Mouse (Mus musculus): ENCODE data around the gene Cnot2. TPM values are rescaled to one million over a fixed set of nuclear protein-coding genes. Genes with fewer than 3 reads are reported as not detected.

Cnot2 gene
- total RNA-seq, 1 experiment from 2014 or later = 142 TPM

DNA sequence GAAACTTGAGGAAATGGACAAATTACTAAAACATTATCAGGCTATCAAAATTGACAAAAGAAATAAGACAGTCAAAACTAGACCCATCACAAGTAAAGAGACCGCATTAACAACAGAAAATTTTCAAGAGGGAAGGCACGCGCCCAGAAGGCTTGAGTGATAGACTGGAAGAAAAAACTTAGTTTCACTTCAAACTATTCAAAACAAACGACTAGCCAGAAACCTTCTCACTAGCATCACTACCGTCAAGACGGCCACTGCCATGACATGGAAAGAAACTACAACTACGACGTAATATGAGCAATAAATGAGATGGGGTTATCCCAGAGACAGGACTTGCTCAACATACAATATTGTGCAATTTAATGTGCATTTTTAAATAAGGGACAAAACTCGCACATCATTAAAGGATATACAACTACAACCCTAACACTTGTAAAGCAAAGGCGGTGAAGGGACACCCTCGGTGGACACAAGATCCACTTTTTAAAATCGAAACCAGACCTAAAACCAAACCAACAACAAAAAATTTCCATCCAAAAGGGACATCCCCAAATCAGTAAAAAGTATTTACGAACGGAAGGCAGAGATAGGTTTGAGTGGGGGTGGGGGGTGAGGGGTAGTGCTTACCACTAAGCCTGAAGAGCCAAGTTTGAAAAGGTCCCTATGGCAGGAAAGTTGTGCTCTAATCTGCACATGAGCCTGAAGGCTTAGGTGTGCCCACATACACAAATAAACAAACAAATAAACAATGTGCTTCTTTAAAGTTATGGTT, 16.3 kb downstream of the Cnot2 start:
- no peak for ATAC-seq (replicated peaks; ENCODE audit: low read depth, poor library complexity, severe bottlenecking)

DNA sequence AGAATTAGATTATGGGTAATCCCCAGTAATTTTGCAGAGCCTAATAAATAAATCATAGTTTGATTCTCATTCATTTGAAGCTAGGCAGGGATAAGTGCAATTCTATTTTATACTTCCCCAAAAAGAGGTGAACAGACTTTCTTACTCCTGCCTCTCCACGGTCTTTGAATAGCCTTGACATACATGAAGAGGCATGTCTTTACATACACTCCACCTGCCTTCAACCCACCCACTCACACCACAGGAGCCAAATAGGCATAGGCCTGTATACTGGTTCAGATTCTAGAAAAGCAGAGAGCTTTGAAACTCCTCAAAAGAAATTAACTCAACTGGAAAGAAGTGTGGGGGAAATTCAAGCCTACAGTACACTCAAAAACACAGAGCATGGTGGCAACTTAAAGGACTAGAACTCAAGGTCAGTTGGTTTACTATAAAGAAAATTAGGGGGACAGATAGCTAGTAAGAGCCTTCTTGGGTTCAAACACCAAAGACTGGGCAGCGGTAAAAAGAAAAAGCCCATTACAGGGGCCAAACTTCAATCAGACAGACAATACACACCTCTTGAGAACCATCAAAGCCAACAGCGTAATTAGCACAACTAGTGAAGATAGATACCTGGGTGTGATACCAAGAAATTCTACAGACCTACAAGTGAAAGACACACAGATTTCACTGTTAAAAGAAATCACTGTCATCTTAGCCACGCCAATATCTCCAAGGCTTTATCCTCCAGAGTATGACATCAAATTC, 18.4 kb downstream of the Cnot2 start:
- peak; percentile 39; the same call in 1 of the 2 replicates for ATAC-seq (replicated peaks; ENCODE audit: low read depth, poor library complexity, severe bottlenecking)

DNA sequence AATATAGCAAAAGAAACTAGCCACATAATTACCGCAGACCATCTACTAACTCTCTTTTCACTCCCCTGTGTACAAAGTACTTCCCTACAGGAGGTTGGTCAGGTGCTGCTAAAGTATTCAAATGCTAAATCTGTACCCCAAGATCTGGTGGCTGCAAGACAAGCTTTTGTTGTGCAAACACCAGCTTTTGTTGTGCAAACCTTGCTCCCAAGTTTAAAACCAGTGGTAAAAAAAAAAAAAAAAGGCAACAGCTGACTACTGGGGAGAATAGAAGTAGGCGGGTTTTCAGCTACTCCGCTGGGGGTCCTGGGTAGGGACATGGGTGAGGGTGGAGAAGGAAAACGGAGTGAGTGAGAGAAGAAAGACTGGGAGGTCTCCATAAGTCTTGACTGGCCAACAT, 19.1 kb downstream of the Cnot2 start:
- 0 out of 2 replicates have a peak, but pooled peaks have one; percentile 22 for ATAC-seq (replicated peaks; ENCODE audit: low read depth, poor library complexity, severe bottlenecking)

DNA sequence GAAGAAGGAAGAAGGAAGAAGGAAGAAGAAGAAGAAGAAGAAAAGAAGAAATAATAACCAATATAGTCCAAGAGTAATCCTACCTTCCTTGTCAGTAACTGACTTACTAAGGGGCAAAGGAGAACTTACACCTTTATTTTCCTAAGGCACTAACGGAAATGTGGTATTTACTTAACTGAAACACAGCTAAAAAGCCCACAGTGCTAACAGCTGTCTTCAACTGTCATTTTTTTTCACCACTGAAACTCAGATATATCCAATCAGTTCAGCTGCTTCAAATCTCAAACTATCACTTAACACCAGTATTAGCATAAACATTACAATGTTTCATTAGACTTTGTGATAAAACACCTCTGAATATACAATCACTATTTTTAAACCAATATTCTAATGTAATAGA, 22.1 kb downstream of the Cnot2 start:
- 0 out of 2 replicates have a peak, but pooled peaks have one; percentile 23 for ATAC-seq (replicated peaks; ENCODE audit: low read depth, poor library complexity, severe bottlenecking)

DNA sequence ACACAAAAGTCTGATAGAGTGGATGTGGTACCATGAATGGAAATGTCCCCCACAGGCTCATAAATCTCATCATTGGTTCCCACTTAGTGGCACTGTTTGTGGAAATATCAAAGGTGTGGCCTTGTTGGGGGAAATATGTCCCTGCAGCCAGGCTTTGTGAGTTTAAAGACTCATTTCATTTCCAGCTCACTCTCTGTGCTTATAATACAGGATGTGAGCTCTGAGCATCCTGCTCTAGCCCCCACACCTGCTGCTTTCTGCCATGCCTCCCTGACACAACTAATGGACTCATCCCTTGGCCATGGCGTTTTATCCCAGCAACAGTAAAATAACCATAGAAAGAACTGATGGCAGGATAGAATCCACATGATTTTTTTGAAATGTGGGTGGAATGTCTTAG, 24.1 kb downstream of the Cnot2 start:
- ATAC-seq (replicated peaks; ENCODE audit: low read depth, poor library complexity, severe bottlenecking) = no peak

DNA sequence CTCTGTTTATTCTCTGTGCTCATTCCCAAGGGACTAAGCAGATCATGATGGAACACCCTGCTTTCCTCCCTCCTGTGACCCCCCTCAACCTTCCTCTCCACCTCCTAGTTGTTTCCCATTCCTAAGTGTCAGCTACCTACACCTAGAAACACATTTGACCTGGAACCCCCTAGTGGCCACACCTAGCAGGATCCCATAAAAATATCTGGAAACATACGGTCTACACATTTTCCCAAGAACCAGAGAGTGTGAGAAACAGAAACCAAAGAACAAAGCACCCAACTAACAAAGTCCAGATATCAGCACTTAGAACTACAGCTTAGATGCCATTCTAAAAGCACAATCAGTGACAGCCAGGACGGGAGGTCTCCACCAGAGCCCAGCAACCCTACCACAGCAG, 26.9 kb downstream of the Cnot2 start:
- ATAC-seq (replicated peaks; ENCODE audit: low read depth, poor library complexity, severe bottlenecking) = peak; percentile 32; the same call in 1 of the 2 replicates

DNA sequence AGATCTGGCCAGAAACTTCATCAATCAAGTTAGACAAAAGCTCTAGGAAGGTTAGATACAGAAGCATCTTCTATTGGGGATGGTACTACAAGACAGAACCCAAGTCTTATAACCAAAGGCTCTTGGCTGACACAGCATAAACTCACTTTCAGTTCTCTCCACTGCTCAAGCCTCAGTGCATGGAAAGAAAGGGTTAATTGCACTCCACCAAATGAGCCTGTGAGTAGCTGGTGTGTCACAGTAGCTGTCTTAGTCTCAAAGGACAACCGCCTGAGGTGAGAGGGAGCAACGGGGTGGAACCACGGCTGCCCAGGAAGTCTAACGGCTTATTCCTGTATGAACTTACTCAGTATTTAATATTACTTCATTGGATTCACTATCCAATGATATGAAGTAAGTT, 33.4 kb downstream of the Cnot2 start:
- ATAC-seq (replicated peaks; ENCODE audit: low read depth, poor library complexity, severe bottlenecking) = 0 out of 2 replicates have a peak, but pooled peaks have one; percentile 22

DNA sequence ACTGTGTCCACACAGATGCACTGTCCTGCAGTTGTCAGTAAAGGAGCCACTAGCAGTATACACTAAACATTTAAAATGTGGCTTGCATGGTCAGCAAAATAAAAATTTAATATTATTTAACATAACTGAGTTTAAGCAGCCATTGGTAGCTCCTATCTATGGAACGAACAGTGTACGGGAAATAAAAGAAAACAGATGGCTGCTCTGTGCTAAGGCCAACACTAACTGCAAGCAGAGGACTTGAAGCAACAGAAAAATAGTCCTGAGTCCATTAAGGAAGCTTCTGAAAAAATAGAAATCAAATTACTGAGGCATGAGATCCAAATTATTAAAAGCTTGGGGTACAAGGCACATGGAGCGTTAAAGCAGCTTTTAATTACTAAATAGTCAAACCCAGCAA, 35.1 kb downstream of the Cnot2 start:
- no peak for ATAC-seq (replicated peaks; ENCODE audit: low read depth, poor library complexity, severe bottlenecking)

DNA sequence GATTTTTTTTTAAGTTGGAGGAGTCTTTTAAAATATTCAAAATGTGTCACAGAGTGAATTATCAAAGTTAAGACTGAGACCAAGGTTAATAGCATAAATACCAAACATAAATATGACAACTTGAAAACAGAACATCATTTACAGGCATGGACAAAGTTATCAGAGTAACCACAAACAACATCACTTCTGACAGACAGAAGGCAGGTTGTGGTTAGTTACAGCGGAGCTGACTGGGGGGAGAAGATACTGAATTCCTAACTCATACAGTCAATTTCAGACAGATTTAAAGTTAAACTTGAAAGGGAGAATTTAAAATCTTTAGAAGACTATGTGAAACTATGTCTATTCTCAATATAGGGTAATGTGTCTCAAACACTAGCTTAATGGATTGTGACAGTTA, 38.2 kb downstream of the Cnot2 start:
- no peak; the same call in 1 of the 2 replicates for ATAC-seq (replicated peaks; ENCODE audit: low read depth, poor library complexity, severe bottlenecking)

DNA sequence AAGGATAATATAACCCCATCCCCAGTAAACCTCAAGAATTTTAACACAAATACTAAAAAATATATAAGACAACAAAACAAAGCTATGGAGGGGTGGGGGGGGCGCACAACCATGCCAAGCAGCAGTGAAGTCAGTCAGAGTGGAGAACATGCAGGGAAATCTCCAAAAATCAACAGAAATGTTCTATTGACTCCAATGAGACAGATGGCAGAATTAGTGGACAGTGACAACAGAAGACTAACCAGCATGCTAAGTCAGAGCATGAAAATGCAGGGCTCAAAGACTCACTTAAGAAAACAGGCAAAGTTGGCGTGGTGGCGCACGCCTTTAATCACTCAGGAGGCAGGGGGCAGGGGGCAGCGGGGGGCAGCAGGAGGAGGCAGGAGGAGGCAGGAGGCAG, 40.6 kb downstream of the Cnot2 start:
- ATAC-seq (replicated peaks; ENCODE audit: low read depth, poor library complexity, severe bottlenecking) = no peak

DNA sequence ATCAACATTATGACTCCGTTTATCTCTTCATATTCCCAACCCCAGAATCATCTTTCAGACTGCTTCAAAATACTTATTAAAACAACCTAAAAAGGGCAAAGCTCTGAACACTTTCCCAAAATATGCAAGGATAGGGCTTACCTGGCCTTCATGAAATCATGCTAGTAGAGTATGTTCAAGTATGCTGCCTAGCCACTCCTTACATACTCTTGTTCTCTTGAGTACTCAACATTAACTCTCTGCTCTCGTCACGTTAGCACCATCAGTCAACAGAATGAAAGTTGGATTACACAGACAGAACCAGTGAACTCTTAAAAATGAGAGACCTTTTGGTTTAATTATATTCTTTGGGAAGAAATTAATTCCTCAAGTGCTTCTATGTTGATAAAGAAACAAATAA, 43.8 kb downstream of the Cnot2 start:
- ATAC-seq (replicated peaks; ENCODE audit: low read depth, poor library complexity, severe bottlenecking) = no peak

DNA sequence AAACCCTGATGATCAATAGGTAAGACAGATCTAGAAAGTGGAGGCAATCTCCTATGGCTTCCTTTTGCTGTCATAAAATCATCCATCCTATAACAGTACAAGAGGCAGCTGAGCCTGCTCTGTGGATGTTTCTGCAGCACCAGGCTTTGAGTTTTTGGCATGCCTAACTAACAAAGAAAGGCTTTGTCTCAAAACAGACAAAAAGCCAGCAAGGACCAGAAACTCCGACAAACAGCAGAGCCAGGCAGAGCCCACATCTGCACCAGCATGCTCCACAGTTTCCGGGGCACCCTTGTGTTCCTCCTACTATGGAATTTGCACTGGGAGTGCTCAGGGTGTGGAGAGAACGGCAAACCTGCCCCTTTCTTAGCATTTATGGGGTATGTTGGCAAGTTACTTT, 47.0 kb downstream of the Cnot2 start:
- ATAC-seq (replicated peaks; ENCODE audit: low read depth, poor library complexity, severe bottlenecking) = no peak

DNA sequence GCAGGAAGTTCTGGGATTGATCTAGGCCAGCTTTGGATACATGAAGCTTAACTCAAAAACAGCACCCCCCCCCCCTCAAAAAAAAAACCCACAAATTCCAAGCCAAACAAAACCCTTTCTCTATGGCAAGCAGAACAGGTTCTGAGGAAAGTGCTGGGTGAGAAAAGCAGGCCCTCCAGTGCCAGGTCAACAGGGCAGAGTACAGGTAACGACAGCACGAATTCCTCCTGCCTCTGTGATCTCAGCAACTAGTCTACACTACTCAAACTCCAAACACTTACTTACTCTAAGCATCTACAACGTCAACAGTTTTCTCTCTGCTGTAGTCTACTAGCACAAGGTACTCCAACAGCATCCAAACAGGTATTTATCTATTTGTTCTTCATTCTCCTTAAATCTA, 48.8 kb downstream of the Cnot2 start:
- no peak for ATAC-seq (replicated peaks; ENCODE audit: low read depth, poor library complexity, severe bottlenecking)

DNA sequence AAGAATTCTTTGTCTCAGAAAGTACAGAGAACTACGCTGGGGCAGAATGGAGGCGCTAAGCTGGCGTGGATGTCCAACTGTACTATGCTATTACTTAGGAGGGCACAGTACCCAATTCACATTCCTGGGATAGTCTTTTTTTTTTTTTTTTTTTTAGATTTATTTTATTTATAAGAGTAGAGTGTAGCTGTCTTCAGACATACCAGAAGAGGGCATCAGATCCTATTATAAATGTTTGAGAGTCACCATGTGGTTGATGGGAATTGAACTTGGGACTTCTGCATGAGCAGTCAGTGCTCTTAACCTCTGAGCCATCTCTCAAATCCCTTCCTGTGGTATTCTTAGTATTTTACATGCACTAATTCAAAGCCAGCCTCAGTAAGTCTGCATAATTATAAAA, 50.2 kb downstream of the Cnot2 start:
- ATAC-seq (replicated peaks; ENCODE audit: low read depth, poor library complexity, severe bottlenecking) = no peak

DNA sequence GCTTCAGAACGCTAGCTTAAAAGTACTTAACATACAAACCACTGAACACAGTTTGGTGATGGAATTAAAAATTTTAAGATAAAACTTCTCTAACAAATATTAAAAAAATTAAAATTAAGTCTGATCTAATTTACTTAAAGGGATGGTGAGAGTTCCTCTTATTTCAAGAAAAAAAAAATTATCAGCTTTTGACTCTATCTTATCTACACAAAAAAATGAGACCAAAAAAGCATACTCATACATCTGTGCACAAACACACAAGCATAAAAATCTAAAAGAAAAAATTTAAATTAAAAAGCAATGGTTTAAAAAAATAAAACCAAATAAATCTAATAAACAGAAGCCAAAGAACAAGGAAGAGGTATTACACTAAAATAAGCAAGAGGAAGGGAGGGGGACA, 61.7 kb downstream of the Cnot2 start:
- no peak for ATAC-seq (replicated peaks; ENCODE audit: low read depth, poor library complexity, severe bottlenecking)

DNA sequence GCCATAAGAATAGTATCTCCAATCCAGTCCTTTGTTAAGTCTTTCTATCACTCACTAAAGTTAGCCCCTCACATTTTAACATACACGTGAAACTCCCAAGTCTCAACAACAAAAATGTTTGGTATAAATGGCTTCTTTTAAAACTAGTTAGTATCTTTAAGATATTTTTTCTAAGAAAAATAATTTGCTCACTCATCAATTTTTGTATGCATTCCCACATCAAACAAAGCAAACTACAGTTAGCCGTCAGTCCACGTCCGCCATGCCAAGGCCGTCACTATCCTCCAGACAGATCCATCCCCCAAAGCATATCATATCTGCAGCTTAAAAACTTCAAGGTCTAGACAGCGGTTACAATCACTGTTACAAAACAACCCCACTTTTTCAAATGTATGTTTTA, 65.7 kb downstream of the Cnot2 start:
- no peak for ATAC-seq (replicated peaks; ENCODE audit: low read depth, poor library complexity, severe bottlenecking)

DNA sequence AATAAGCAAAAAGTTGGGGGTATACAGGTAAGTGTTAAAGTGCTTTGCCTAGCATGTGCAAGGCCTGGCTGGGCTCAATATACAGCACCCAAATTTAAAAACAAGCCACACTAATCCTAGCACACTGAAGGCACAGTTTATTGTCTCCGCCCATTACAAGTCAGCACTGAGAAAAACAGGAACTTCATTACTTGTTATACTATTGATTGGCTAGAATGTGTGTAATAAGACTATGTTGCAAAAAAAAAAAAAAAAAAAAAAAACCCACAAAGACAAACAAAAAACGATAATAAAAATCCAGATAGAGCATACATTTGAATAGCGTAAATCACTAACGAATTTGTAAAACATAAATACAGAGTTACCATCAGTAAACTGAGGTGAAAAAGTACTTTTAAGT, 66.2 kb downstream of the Cnot2 start:
- ATAC-seq (replicated peaks; ENCODE audit: low read depth, poor library complexity, severe bottlenecking) = peak; percentile 78

DNA sequence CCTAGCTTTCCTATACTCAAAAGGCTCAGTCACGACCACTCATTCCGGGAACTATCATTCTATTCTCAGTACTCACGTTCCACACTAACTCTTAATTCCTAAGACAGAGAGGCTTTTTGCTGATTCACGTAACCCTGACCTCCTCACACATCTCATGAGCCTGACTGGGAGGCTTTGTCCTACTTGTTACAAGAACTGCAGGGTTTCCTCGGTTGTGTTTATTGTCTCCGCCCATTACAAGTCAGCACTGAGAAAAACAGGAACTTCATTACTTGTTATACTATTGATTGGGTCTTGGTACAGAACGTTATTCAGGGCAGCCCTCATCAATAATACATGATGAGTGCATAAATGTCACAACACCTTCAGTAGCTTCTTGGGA, 68.1 kb downstream of the Cnot2 start:
- peak; percentile 72 for ATAC-seq (replicated peaks; ENCODE audit: low read depth, poor library complexity, severe bottlenecking)

DNA sequence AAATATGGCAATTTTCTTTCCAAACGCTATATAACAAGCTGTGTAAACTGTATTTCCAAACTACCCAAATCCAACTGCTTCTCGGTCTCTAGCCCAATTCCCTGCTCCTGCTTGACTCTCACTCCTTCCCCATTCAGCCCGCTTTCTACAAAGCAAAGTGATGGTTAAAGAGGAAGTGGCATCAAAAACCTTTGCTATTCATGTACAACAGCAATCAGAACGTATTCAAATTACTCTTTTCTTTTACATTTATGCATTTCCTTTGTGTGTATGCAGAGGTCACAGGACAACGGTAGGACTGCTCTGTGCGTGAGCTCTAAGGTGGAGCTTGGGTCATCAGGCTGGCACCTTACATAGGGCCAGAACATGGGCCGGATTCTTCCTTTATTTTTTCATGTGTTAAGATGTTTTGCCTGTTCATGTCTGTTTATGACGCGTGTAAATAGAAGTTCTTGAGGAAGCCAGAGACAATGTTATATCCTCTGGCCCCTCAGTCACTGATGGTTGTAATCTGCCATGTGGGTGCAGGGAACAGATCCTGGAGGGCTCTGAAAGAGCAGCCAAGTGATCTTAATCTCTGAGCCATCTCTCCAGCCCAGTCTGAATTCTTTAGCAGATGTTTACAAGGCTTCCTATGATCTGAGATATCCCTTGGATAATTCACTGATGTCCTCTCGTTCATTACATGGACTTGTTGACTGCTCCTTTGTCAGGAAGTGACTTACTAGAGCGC, 68.6 kb downstream of the Cnot2 start:
- ATAC-seq (replicated peaks; ENCODE audit: low read depth, poor library complexity, severe bottlenecking) = no peak

DNA sequence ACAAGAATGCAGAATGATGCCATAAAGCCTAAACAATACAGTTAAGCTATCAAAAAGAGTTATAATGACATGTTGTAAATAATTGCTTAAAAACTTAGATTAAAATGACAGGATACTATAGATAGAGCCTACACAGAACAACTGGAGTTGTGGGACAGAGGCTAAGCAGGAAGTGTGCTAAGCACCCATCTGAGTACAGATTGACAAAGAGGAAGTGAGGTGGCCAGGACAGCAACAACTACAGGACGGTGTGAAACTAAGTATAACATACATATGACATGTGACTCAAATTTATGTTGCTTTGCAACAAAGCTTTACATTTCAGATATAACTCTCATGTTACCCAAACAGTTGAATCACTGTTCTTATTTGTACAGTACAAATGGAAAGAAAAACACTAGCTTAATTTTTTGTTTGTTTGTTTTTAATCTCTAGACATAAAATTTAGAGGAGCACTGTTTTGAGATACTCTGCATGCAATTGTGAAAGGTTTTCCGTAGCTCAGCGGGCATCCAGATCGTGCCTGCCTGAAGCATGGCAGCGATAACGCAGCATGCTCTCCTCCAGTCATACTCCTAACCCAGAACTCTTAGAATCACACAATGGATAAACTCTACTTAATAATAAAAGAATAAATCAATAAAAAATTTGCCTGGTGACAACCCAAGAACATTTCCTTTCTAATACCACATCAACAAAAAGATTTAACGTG, 75.9 kb downstream of the Cnot2 start:
- peak; percentile 100 for ATAC-seq (replicated peaks; ENCODE audit: low read depth, poor library complexity, severe bottlenecking)
